In the genomic region with DNA sequence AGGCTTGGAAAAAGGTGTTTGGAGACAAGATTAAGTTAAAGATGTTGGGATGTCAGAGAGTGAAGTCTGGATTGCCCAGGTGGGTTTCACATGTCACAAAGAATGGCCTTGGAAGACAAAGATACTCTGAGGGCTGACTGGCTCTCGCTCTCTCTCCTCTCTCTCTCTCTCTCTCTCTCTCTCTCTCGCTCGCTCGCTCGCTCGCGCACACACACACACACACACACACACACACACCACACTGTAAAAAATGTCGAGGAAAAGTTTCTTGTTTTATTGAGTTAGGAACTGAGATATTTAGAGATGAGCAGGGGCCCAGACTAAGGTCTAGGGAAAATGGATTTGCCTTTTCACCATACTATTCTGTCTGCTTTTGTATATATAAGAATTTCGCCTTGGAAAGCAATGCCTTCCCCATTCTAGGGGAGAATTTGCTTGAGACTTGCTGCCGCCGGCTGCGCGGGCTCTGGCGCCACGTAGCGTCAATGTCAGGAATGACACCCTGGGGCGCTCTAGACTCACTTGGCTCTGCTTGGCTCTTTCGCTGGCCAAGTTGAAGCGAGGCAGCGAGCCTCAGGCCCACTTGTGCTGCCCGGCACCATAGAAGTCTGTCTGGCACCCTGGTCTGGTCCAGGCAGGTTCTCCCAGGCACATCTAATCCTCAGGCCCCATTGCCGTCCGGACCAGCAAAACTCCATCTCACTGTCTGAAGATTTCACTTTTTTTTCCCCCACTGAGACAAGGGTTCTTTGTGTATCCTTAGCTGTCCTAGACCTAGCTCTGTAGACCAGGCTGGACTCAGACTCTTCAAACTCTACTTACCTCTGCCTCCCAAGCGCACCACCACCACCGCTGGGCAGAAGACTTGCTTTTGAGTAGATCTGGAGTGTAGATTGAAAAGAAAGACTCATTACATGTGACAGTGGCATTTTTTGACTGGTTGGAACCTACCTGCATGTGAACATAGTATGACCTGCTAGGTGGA, we compare ENCODE assay signal across 8 mouse cellular contexts. TPM values are rescaled to one million over a fixed set of nuclear protein-coding genes. Genes with fewer than 3 reads are reported as not detected.
A peak's percentile ranks its signal among the peaks of the same experiment; 100 is the strongest.
DNase-seq lines count a peak whose midpoint lies in the region; ATAC-seq and TF ChIP-seq lines count a peak whose summit lies in the region.

No protein-coding gene starts in this region.

- peak; percentile 66 for TF ChIP-seq CTCF in G1E (IDR thresholded peaks at IDR 0.05; ENCODE audit: low read depth, low read length)

- H3K36me3 ChIP-seq in G1E (replicated peaks), result no peaks in the 10 kb centered on the region
- no peaks in the 10 kb centered on the region for H3K36me3 ChIP-seq in forebrain, embryonic 16.5 days (ENCODE audit: control insufficient read depth, insufficient read depth)
- no peaks in the 10 kb centered on the region for H3K36me3 ChIP-seq in lung, embryonic 16.5 days (ENCODE audit: control insufficient read depth, insufficient read depth, low read length)

- no peak overlapping the region for H3K4me3 ChIP-seq in G1E (ENCODE audit: low read depth, low read length)
- H3K4me3 ChIP-seq in forebrain, embryonic 16.5 days (replicated peaks; ENCODE audit: low read length), result no peak overlapping the region
- H3K4me3 ChIP-seq in lung, embryonic 16.5 days (ENCODE audit: low read length), result no peak overlapping the region

- peak; percentile 32 for DNase-seq in G1E (ENCODE audit: low spot score)
- peak; percentile 78 for DNase-seq in cerebellum, adult 11-12 months
- peak; percentile 54 for DNase-seq in layer of hippocampus, adult 9-10 months (ENCODE audit: low spot score)
- DNase-seq in ovary, postnatal 14 days (ENCODE audit: low spot score), result peak; percentile 84
- peak; percentile 74 for DNase-seq in thymus, postnatal 25 days

- 0 out of 2 replicates have a peak overlapping the region, but pooled peaks have one; percentile 16 for H3K27ac ChIP-seq in forebrain, embryonic 16.5 days (ENCODE audit: low read length)
- no peak overlapping the region for H3K27ac ChIP-seq in lung, embryonic 16.5 days (ENCODE audit: low read length)

- no peak for ATAC-seq in G1E (ENCODE audit: extremely low read depth, insufficient number of reproducible peaks, low FRiP score, poor library complexity, severe bottlenecking)
- peak; percentile 80 for ATAC-seq in forebrain, embryonic 16.5 days
- ATAC-seq in hematopoietic stem cell, adult 5-6 weeks (replicated peaks in 1 of 2; ENCODE audit: insufficient read depth in 1 of 2, low FRiP score in 2 of 2, low TSS enrichment in 1 of 2, low read depth in 1 of 2, poor library complexity in 2 of 2, severe bottlenecking in 2 of 2), result peak; percentile 73 to 90
- peak; percentile 85 for ATAC-seq in lung, embryonic 16.5 days (ENCODE audit: low read depth)

- WGBS in forebrain, embryonic 16.5 days, result 24% methylated on average over 25 of the region's 25 CpGs
- WGBS in lung, embryonic 16.5 days, result 27% methylated on average over 25 of the region's 25 CpGs

- H3K4me2 ChIP-seq in forebrain, embryonic 16.5 days (ENCODE audit: low read length), result peak overlapping the region; percentile 30; the same call in 1 of the 2 replicates
- no peak overlapping the region for H3K4me2 ChIP-seq in lung, embryonic 16.5 days (ENCODE audit: low read depth, low read length)

- H3K9me3 ChIP-seq in G1E (replicated peaks), result no peaks in the 10 kb centered on the region
- no peaks in the 10 kb centered on the region for H3K9me3 ChIP-seq in forebrain, embryonic 16.5 days (ENCODE audit: control insufficient read depth, low read length)
- no peaks in the 10 kb centered on the region for H3K9me3 ChIP-seq in lung, embryonic 16.5 days (ENCODE audit: control insufficient read depth, low read length)

- H3K27me3 ChIP-seq in G1E (ENCODE audit: insufficient read depth, low read length), result peaks cover 23% of the 10 kb centered on the region
- no peaks in the 10 kb centered on the region for H3K27me3 ChIP-seq in forebrain, embryonic 16.5 days (replicated peaks; ENCODE audit: control insufficient read depth, insufficient read depth, low read length)
- H3K27me3 ChIP-seq in lung, embryonic 16.5 days (ENCODE audit: control insufficient read depth, insufficient read depth, low read depth, low read length), result no peaks in the 10 kb centered on the region

- peak overlapping the region; percentile 33; the same call in 1 of the 2 replicates for H3K9ac ChIP-seq in forebrain, embryonic 16.5 days (replicated peaks; ENCODE audit: low read depth, low read length)
- H3K9ac ChIP-seq in lung, embryonic 16.5 days (ENCODE audit: low read length), result no peak overlapping the region

- H3K4me1 ChIP-seq in G1E (ENCODE audit: insufficient read depth, low read depth, low read length), result no peaks in the 10 kb centered on the region
- H3K4me1 ChIP-seq in forebrain, embryonic 16.5 days (replicated peaks; ENCODE audit: control insufficient read depth, insufficient read depth, low read length), result peaks cover 14% of the 10 kb centered on the region
- H3K4me1 ChIP-seq in lung, embryonic 16.5 days (replicated peaks; ENCODE audit: control insufficient read depth, insufficient read depth, low read length), result no peaks in the 10 kb centered on the region

RNA-seq across cellular contexts. Expression of a gene that starts 27.8 kb away (rescaled TPM):
- total RNA-seq in G1E (2014; fragmentation: Nextera tagmentation), result not detected in 2 replicates
- total RNA-seq in G1E (2017), result 0.06 and 0.22 TPM in 2 replicates
- polyA plus RNA-seq in G1E (2012), result 0.12 TPM in 1 of 2 replicates, not detected in the other
- 156 and 181 TPM in 2 replicates for polyA plus RNA-seq in forebrain, embryonic 16.5 days (2015; fragmentation: Nextera tagmentation; extraction: Ambion mirVana)
- total RNA-seq in hematopoietic stem cell, adult 5-6 weeks (2017), result 0.40 and 0.94 TPM in 2 replicates
- polyA plus RNA-seq in lung, embryonic 16.5 days (2015; fragmentation: Nextera tagmentation; extraction: Ambion mirVana), result 21.1 and 22.2 TPM in 2 replicates

RNA-seq across cellular contexts. Expression of a gene that starts 33.3 kb away (rescaled TPM):
- total RNA-seq in G1E (2014; fragmentation: Nextera tagmentation) (40.8 and 44.7 TPM in 2 replicates), G1E (2017) (56.3 and 58.6 TPM in 2 replicates)
- polyA plus RNA-seq in G1E (2012), result 25.8 and 28.8 TPM in 2 replicates
- polyA plus RNA-seq in forebrain, embryonic 16.5 days (2015; fragmentation: Nextera tagmentation; extraction: Ambion mirVana), result 70.0 and 71.2 TPM in 2 replicates
- total RNA-seq in hematopoietic stem cell, adult 5-6 weeks (2017), result 69.7 and 75.7 TPM in 2 replicates
- polyA plus RNA-seq in lung, embryonic 16.5 days (2015; fragmentation: Nextera tagmentation; extraction: Ambion mirVana), result 39.0 and 40.0 TPM in 2 replicates

Comparison
In these comparisons a context has a peak if more than half of its experiments do, and no peak if none do; other contexts are left out.
1. DNase-seq: peak in every context shown above with its lines; median percentile 84 in ovary, postnatal 14 days; 78 in cerebellum, adult 11-12 months; 74 in thymus, postnatal 25 days; 54 in layer of hippocampus, adult 9-10 months; 32 in G1E.
2. RNA of a gene that starts 27.8 kb away (polyA plus RNA-seq): 156 to 181 TPM in forebrain, embryonic 16.5 days and 21.1 to 22.2 TPM in lung, embryonic 16.5 days; 0.12 TPM in G1E; every median in the first group is over 10 times any median in the second.